Mouse (Mus musculus): Measurements from ENCODE around the gene M6pr.

DNA sequence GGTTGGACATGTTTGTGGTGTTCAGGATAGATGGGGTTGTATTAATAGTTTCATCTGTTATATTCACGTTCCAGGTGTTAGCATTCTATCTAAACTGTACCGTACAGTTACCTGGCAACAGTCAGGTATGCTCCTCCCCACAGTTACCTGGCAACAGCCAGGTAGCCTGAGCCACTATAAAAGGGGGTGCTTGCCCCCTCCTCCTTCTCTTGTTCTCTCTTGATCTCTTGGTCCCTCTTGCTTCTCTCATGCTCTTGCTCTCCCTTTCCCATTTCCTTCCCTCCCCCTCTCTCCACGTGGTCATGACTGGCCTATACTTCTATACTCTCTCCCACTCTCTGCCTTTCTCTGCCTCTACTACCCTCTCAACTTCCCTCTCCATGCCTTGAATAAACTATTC is 57.2 kb downstream of the M6pr start:
- no peak for TF ChIP-seq POLR2A (IDR thresholded peaks at IDR 0.05; ENCODE audit: borderline replicate concordance, control insufficient read depth, low read depth, low read length)
- no peak for TF ChIP-seq CTCF (IDR thresholded peaks at IDR 0.05; ENCODE audit: control insufficient read depth, insufficient read depth, low read length)

Data from bone marrow, adult 2 months (tissue).